Mouse (Mus musculus) heart, postnatal 0 days (tissue): ENCODE measurements around the gene Gpr182. TPM values are rescaled to one million over a fixed set of nuclear protein-coding genes. Genes with fewer than 3 reads are reported as not detected.

ENCODE experiments used
- ATAC-seq: fragments of 200-750 bp; cut with Nextera tagmentation; 2 replicates; pipeline ENCODE4 v1.8.0; 2017; ENCODE audit warnings: low read depth, moderate number of reproducible peaks, moderate library complexity; ENCODE audit not compliant: insufficient read depth
- DNase-seq: peaks from one replicate; pipeline ENCODE4 v3.0.0-alpha.2; 2016; ENCODE audit warnings: low spot score
- H3K27ac ChIP-seq: fragments of 300-500 bp; sonication (generic); 2 replicates; pipeline ENCODE4 v1.5.1; 2014; ENCODE audit warnings: low read depth, mild to moderate bottlenecking
- H3K27me3 ChIP-seq: fragments of 300-500 bp; sonication (generic); 2 replicates; pipeline ENCODE4 v1.6.1; 2014; ENCODE audit warnings: low read length, mixed read lengths; ENCODE audit not compliant: control insufficient read depth, insufficient read depth
- H3K36me3 ChIP-seq: fragments of 300-500 bp; sonication (generic); replicated peaks from 2 replicates; pipeline ENCODE4 v1.6.1; 2014; ENCODE audit warnings: low read length, mixed read lengths; ENCODE audit not compliant: control insufficient read depth, insufficient read depth
- H3K4me1 ChIP-seq: fragments of 300-500 bp; sonication (generic); 2 replicates; pipeline ENCODE4 v1.6.1; 2014; ENCODE audit warnings: antibody characterized with exemption; ENCODE audit not compliant: control insufficient read depth, insufficient read depth
- H3K4me2 ChIP-seq: fragments of 300-500 bp; sonication (generic); 2 replicates; pipeline ENCODE4 v1.6.1; 2014; ENCODE audit warnings: low read depth, mild to moderate bottlenecking, low read length, moderate library complexity
- H3K4me3 ChIP-seq: fragments of 300-500 bp; sonication (generic); 2 replicates; pipeline ENCODE4 v1.5.1; 2014; ENCODE audit warnings: low read depth, low read length
- H3K9ac ChIP-seq: fragments of 300-500 bp; sonication (generic); replicated peaks from 2 replicates; pipeline ENCODE4 v1.6.1; 2014; ENCODE audit warnings: low read depth, low read length, mixed read lengths
- H3K9me3 ChIP-seq: fragments of 300-500 bp; sonication (generic); replicated peaks from 2 replicates; pipeline ENCODE4 v1.6.1; 2016; ENCODE audit warnings: low read length; ENCODE audit not compliant: control insufficient read depth
- CTCF ChIP-seq: IDR thresholded peaks from 2 replicates; pipeline ENCODE4 v1.5.1; 2016; ENCODE audit warnings: antibody characterized with exemption, control low read depth, low read depth
- EP300 ChIP-seq: IDR thresholded peaks from 2 replicates; pipeline ENCODE4 v1.6.1; 2016; ENCODE audit warnings: antibody characterized with exemption, low read depth
- WGBS: fragments of 180-500 bp; shearing (Covaris S2); extraction: QIAGEN DNeasy Blood & Tissue Kit; methylation state at CpG from one replicate; pipeline ENCODE4 v1.1.7; 2014; 5-methylcytosine and 5-hydroxymethylcytosine counted together
- polyA plus RNA-seq: library from polyadenylated mRNA; unstranded; fragments of >200 nt; fragmentation: Nextera tagmentation; extraction: Ambion mirVana; gene quantifications from 2 replicates; pipeline ENCODE4 v1.2.1, GENCODE M21; 2015
- total RNA-seq: library from RNA; depleted of rRNA; stranded (reverse); fragments of >200 nt; gene quantifications from 2 replicates; pipeline ENCODE4 v1.2.3, GENCODE M21; 2014; ENCODE audit warnings: low replicate concordance

Gpr182 gene
- total and polyA plus RNA-seq, 2 experiments from 2014 or later, result 9.9 to 13.6 TPM

DNA sequence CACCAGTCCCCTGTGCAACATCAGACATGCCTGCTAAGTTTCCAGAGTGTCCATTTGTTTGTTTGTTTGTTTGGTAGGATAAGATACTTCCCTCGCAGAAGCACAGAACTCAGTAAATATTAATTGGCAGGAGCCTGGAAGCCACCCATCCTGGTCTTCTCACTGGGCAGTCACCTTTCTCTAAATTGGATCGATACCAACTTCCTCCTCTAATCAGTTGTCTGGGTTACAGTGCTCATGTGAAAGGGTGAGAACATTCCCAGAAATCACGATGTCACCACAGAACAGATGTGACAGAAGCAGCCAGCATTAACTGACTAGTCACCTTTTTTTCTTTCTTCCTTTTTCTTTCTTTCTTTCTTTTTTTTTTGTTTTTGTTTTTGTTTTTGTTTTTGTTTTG lies 3.7 kb upstream of the Gpr182 start:
- Histone ChIP-seq H3K4me1 (peaks cover 11% of the 10 kb centered on the region; the same call in 1 of the 2 replicates), H3K9me3 (no peaks in the 10 kb centered on the region), H3K4me2 (no peak overlapping the region), H3K27me3 (no peaks in the 10 kb centered on the region), H3K36me3 (no peaks in the 10 kb centered on the region), H3K9ac (no peak overlapping the region), H3K4me3 (no peak overlapping the region), H3K27ac (peak overlapping the region; percentile 54; the same call in 1 of the 2 replicates)
- 30% methylated on average over 3 of the region's 3 CpGs for WGBS
- ATAC-seq, result no peak
- no peak for TF ChIP-seq EP300
- TF ChIP-seq CTCF, result no peak
- no peak for DNase-seq

DNA sequence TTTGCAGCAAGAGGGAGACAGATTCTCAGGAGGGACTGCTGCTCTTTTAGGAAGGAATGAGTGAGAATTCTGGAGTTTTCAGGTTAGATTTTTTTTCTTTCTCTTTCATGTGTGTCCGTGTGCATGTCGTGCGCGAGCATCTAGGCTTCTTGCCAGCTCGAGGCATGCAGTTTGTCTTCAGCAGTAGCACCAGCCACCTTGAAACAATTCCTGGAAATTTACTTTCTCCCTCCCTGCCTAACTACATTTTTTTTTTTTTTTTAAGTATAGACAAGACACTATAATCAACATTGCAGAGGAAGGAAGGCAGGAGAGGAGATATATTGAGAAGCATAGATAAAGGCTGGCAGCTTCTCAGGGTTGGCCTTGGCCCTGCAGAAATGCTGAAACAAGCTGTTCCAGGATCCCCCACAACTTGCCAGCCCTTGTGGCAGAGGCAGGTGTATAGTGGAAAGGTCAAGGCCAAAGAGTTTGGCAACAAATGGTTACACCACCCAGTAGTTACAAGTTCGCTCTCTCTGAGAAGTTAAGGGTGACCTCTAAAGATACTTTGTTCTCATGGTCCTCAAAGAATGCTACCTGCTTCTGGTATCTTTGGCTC lies 3.1 kb upstream of the Gpr182 start:
- no peak for ATAC-seq

DNA sequence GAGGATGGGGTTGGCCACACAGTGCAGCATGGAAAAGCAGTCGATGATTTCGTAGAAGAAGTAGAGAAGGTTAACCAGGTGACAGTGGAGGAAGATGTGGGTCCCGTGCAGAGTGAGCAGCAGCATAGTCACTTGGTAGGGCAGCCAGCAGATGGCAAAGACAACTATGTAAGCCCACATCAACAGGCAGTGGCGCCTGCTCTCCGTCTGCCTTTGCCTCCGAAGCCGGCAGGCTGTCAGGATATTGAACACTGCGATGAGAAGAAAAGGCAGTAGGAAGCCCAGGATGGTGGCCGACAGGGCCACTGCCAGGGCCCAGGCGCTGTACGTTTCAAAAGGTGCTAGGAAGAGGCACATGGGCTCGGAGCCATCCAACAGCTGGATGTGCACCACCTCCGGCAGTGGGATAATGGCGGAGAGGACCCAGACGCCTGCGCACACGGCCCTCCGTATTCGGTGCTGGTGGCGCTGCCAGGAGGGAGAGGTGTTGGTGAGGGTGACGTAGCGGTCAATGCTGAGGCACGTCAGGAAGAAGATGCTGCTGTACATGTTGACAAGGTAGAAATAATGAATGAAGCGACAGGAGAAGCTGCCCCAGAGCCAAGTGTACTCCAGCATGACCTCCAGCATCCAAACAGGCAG lies 1.3 kb downstream of the Gpr182 start:
- Histone ChIP-seq H3K4me2 (peak overlapping the region; percentile 57), H3K9me3 (no peaks in the 10 kb centered on the region), H3K27me3 (no peaks in the 10 kb centered on the region), H3K4me1 (peaks cover 6% of the 10 kb centered on the region; the same call in 1 of the 2 replicates), H3K27ac (peak overlapping the region; percentile 52), H3K9ac (peak overlapping the region; percentile 50), H3K36me3 (peaks cover 23% of the 10 kb centered on the region; the same call in 1 of the 2 replicates), H3K4me3 (peak overlapping the region; percentile 39)
- no peak for ATAC-seq
- TF ChIP-seq EP300 (no peak), CTCF (no peak)
- WGBS, result 34% methylated on average over 24 of the region's 24 CpGs
- DNase-seq, result no peak

More for the DNA sequence above, 3.1 kb upstream of the Gpr182 start:
- no peaks in the 10 kb centered on the region for H3K27me3 ChIP-seq
- no peak for DNase-seq
- TF ChIP-seq EP300, result peak; percentile 58; the same call in 1 of the 2 replicates
- no peak for TF ChIP-seq CTCF
- H3K4me2 ChIP-seq, result no peak overlapping the region
- no peak overlapping the region for H3K4me3 ChIP-seq
- H3K36me3 ChIP-seq, result no peaks in the 10 kb centered on the region
- H3K4me1 ChIP-seq, result peaks cover 11% of the 10 kb centered on the region; the same call in 1 of the 2 replicates
- no peaks in the 10 kb centered on the region for H3K9me3 ChIP-seq
- 40% methylated on average over 6 of the region's 6 CpGs for WGBS
- H3K9ac ChIP-seq, result no peak overlapping the region
- peak overlapping the region; percentile 54 for H3K27ac ChIP-seq

DNA sequence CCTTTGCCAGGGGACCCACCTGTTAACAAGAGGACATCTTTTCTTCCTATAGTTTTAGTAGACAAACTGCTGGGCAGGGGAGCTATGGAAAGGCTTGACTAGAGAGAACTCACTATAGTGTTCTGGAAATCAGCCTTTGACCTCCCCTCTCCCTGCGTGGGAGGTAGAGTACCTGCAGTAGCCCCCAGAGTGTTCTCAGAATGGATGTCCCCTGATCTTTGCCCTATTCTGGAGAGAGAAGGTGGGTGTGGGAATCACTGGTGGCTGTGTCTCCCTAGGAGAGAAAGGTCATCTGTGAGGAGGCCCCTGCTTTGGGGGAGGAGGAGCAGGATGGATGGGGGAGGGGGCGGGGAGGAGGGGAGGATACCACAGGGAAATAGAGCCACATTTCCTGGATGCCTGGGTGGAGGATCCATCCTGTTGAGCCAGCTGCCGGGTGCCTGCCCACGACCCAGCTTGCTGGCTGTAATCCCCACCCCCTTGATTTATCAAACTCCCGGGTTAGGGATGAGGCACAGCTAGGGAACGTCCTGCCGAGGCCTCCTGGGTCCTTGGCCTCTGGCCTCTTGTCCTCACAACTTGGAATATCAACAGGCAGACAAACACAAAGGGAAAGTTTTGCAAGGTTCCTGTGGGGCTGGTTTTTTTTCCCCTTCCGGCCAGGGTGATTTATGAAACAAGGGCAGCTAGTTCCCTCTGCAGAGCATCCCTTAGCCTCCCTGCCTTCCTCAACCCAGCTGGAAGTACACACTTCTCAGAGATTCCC lies 2.5 kb downstream of the Gpr182 start:
- Histone ChIP-seq H3K9ac (no peak overlapping the region), H3K36me3 (peaks cover 34% of the 10 kb centered on the region), H3K4me2 (peak overlapping the region; percentile 57), H3K27ac (peak overlapping the region; percentile 52), H3K9me3 (no peaks in the 10 kb centered on the region), H3K27me3 (no peaks in the 10 kb centered on the region), H3K4me3 (peak overlapping the region; percentile 39), H3K4me1 (no peaks in the 10 kb centered on the region; the same call in 1 of the 2 replicates)
- ATAC-seq (peak; percentile 37), DNase-seq (no peak)
- TF ChIP-seq EP300 (no peak), CTCF (no peak)
- WGBS, result 6% methylated on average over 8 of the region's 8 CpGs

DNA sequence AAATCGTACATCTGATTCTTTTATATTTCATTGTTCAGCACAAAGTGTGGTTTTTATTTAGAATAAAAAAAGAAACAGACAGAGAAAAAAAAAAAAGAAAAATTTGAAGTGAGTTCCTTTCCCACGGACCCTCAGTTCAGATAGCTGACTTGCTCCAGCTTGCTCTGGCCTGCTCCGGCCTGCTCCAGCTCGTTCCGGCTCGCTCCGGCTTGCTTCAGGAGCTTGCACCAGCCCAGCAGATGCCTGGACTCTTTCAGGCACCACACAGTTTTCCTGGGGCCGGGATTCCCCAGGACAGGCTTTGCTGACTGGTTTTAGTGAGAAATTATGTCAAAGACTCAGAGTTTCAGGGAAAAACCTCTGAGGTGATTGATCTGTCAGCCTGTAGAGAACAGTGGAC lies 4.3 kb downstream of the Gpr182 start:
- Histone ChIP-seq H3K4me1 (no peaks in the 10 kb centered on the region; the same call in 1 of the 2 replicates), H3K9me3 (no peaks in the 10 kb centered on the region), H3K36me3 (peaks cover 51% of the 10 kb centered on the region), H3K4me2 (0 out of 2 replicates have a peak overlapping the region, but pooled peaks have one; percentile 2), H3K4me3 (no peak overlapping the region), H3K27me3 (no peaks in the 10 kb centered on the region), H3K27ac (no peak overlapping the region), H3K9ac (no peak overlapping the region)
- TF ChIP-seq EP300, result no peak
- no peak for TF ChIP-seq CTCF
- DNase-seq (no peak), ATAC-seq (no peak)
- 81% methylated on average over 8 of the region's 8 CpGs for WGBS
